Mouse (Mus musculus) brain, embryonic 18.5 days (tissue): ENCODE measurements around the gene Shisal2a.
A peak's percentile ranks its signal among the peaks of the same experiment; 100 is the strongest.

ENCODE experiments used
- DNase-seq: peaks from one replicate; pipeline ENCODE4 v3.0.0-alpha.2; 2012; ENCODE audit warnings: low read depth, low spot score

Gene Shisal2a

DNA sequence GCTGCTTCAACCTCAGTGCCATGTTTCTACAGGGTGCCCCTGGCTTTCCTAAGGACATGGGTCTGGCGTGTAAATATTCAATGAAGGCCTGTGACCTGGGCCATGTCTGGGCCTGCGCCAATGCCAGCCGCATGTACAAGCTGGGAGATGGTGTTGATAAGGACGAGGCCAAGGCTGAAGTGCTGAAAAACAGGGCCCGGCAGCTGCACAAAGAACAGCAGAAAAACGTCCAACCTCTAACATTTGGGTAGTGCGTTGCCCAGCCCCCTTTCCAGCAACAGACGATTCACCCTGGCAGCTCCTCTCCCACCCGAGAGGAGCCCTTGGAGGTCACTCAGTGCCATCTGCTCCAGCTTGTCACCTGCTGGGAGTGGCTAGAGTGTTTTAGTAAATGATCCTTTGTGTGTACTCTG lies 44.8 kb downstream of the Shisal2a start:
- no peak for DNase-seq

- DNase-seq: no peak
These were observed 45.3 kb downstream of the Shisal2a start for GRCm38 (mm10) chr4:108337817-108338216.

DNA sequence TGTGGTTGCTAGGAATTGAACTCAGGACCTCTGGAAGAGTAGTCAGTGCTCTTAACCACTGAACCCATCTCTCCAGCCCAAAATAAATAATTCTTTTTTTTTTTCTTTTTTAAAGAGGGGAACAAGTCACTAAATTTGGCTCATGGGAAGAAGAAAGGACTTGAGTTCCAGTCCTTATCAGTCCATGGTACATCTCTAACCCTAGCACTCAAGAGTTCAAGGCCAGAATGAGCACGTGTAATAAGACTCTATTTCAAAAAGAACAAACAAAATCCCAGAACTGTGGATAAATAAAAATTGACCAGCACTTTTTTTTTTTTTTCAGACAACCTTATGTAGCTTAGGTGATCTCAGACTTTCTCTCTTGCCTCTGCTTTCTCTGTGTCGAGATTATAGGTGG lies 46.4 kb downstream of the Shisal2a start:
- no peak for DNase-seq

GRCm38 (mm10) chr4:108335413-108335812 lies 47.7 kb downstream of the Shisal2a start:
- no peak for DNase-seq

GRCm38 (mm10) chr4:108332041-108332440 lies 51.1 kb downstream of the Shisal2a start:
- DNase-seq: no peak

- no peak for DNase-seq
These were observed 53.3 kb downstream of the Shisal2a start for GRCm38 (mm10) chr4:108329840-108330239.

- peak; percentile 94 for DNase-seq
These were observed 55.2 kb downstream of the Shisal2a start, which contains the start of gene Coa7 for GRCm38 (mm10) chr4:108327730-108328484. Coa7 (plus strand) TSS chr4:108328140.

- peak; percentile 50 for DNase-seq
These were observed 56.0 kb downstream of the Shisal2a start for GRCm38 (mm10) chr4:108327071-108327579.

- no peak for DNase-seq
These were observed 59.6 kb downstream of the Shisal2a start for GRCm38 (mm10) chr4:108323588-108323987.

DNA sequence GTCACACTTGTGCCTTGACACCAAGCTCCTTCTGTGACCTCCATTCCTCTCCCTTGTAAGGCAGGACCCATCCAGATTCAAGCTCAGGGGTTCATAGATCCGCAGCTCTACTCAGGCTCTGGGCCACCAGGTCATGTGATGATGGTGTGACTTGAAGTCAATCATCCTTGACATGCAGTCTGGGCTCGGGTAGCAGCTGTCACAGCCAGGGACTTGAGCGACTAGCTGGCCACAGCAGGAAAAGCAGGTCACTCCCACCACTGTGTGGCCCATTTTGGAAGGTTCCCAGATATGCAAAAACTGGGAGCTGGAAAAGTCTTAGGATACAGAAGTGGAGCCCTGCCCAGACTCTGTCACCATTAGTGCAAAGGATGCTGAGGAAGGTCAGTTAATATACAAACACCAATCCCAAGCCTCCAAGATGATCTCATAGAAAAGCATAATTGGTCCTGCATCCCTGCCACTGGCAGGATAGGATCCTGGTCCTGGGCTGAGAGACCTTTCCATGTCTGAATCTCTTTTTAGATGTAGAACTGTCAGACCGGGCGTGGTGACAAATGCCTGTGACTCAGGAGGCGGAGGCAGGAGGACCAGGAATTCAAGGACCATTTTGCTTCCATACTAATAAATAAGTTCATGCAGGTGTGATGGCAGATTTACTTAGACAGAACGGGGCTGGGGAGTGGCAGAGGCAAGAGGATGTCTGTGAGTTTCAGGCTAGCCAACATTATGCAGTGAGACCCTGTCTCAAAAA lies 62.3 kb downstream of the Shisal2a start:
- no peak for DNase-seq

DNA sequence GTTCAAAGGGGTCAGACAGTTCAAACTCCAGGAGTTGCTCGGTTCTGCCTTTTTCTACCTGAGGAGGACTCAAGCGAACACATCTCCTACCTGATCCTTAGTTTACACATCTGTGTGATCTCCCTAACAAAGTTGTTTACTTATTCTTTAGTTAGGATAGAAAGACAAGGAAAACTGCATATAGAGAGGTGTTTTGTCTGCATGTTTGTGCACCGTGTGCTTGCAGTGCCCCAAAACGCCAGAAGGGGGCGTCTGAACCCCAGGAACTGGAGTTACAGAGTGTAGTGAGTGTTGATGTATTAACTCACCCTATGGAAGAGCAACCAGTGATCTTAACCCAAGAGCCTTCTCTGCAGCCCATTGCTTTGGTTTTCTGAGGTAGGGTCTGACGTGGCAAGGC lies 63.4 kb downstream of the Shisal2a start:
- no peak for DNase-seq

DNA sequence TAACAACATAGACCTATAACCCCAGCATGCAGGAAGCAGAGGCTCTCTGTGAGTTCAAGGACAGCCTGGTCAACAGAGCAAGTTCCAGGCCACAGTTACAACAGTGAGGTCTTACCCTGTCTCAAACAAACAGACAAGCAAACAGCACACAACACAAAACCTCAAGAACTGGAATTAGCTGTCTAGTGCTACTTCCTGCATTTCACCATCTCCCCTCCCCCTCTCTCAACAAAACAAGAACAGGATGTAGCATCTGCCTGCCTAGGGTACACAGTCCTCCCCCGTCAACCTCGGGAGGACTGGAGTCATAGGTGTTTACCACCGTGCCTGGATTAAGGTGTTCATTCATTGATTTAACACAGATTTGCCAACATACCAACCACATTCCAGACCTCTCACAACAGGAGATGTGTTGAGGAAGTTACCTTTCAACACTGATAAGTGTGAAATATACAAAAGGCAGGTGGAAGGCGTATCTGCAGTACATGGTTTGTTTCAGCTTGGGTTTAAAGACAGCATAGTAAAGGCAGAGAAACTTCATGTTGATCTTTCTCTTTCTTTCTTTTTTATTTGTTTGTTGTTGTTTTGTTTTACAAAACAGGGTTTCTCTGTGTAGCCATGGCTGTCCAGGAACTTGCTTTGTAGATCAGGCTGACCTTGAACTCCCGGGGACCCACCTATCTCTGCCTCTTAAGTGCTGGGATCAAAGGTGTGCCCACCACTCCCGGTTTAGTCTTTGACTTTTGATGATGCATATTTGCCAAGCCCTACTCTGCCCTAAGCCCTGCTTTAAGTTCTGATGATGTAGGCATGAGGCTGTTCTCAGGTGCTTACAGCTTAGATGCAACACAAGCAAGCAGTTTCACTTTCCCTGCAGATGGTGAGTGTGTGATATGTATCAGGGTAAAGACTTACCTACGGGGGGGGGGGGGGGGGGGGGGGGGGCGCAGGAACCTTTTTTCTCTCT lies 64.2 kb downstream of the Shisal2a start:
- DNase-seq: no peak
